Comparison of ENCODE assay signal across 37 mouse cellular contexts in the genomic region with DNA sequence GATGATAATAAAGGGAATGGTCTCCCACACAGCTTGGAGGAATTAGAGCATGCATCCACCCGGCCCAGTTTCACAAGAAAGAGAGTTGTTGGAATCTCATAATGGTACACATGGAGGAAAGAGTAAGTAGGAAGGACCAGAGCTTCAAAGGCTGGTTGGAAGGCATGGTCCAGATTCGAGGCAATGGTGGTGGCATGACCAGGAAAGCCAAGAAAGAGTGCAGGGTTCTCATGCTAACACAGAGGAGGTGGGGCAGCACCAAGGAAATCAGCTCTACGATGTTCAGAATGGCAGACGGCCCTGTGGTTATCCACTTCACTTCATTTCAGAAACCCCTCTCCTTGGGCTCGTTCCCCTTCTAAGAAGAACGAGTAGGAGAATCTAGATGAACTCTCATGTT. TPM values are rescaled to one million over a fixed set of nuclear protein-coding genes. Genes with fewer than 3 reads are reported as not detected.
"Had no signal": no experiment of that assay in that cellular context is flagged by ENCODE, and none has a peak within 500 bp of the region (broad histone marks: within the 10 kb centered on the region; RNA-seq: fewer than 3 reads in every experiment).

No protein-coding gene starts in this region.

- H3K4me2 ChIP-seq: limb, embryonic 12.5 days; limb, embryonic 13.5 days; limb, embryonic 15.5 days; liver, embryonic 11.5 days; liver, embryonic 12.5 days; liver, embryonic 13.5 days; liver, embryonic 15.5 days; lung, embryonic 14.5 days; lung, embryonic 15.5 days; midbrain, embryonic 11.5 days; midbrain, embryonic 12.5 days; midbrain, embryonic 13.5 days; midbrain, embryonic 15.5 days; neural tube, embryonic 12.5 days had no signal

- H3K27me3 ChIP-seq: limb, embryonic 12.5 days; limb, embryonic 13.5 days; limb, embryonic 15.5 days; liver, embryonic 12.5 days; liver, embryonic 13.5 days; liver, embryonic 15.5 days; lung, embryonic 15.5 days; megakaryocyte, embryonic 14.5 days; midbrain, embryonic 12.5 days; midbrain, embryonic 13.5 days; midbrain, embryonic 15.5 days; neural tube, embryonic 12.5 days had no signal

- ATAC-seq: liver, embryonic 12.5 days; liver, postnatal 0 days; lung, postnatal 0 days; midbrain, embryonic 13.5 days; midbrain, embryonic 15.5 days; midbrain, embryonic 16.5 days had no signal

- DNase-seq: left cerebral cortex, postnatal 4 days; liver; liver, embryonic 13.5 days; liver, postnatal 0 days; lung, adult 18-20 months; lung, adult 2 months; lung, embryonic 14.5 days; lung, postnatal 10 days; lung, postnatal 14 days; lung, postnatal 36 days; lung, postnatal 4 days; midbrain, embryonic 14.5 days had no signal

- H3K9me3 ChIP-seq: limb, embryonic 12.5 days; limb, embryonic 13.5 days; limb, embryonic 15.5 days; liver, embryonic 12.5 days; liver, embryonic 13.5 days; liver, embryonic 15.5 days; lung, embryonic 15.5 days; megakaryocyte, embryonic 14.5 days; midbrain, embryonic 10.5 days; midbrain, embryonic 12.5 days; midbrain, embryonic 13.5 days; midbrain, embryonic 15.5 days; neural tube, embryonic 12.5 days had no signal

- H3K36me3 ChIP-seq: limb, embryonic 12.5 days; limb, embryonic 13.5 days; limb, embryonic 15.5 days; liver, embryonic 12.5 days; liver, embryonic 13.5 days; liver, embryonic 15.5 days; lung, embryonic 15.5 days; midbrain, embryonic 10.5 days; midbrain, embryonic 12.5 days; midbrain, embryonic 13.5 days; midbrain, embryonic 15.5 days; neural tube, embryonic 12.5 days had no signal

- H3K9ac ChIP-seq: limb, embryonic 12.5 days; limb, embryonic 13.5 days; limb, embryonic 15.5 days; liver, embryonic 12.5 days; liver, embryonic 13.5 days; liver, embryonic 14.5 days; liver, embryonic 15.5 days; liver, postnatal 0 days; lung, embryonic 14.5 days; lung, embryonic 15.5 days; midbrain, embryonic 12.5 days; midbrain, embryonic 13.5 days; midbrain, embryonic 15.5 days; neural tube, embryonic 12.5 days had no signal

- H3K27ac ChIP-seq: limb, embryonic 12.5 days; limb, embryonic 13.5 days; limb, embryonic 15.5 days; liver, embryonic 12.5 days; liver, embryonic 13.5 days; liver, embryonic 14.5 days; liver, embryonic 15.5 days; lung, embryonic 15.5 days; macrophage; midbrain, embryonic 10.5 days; midbrain, embryonic 12.5 days; midbrain, embryonic 13.5 days; midbrain, embryonic 15.5 days; neural tube, embryonic 12.5 days had no signal

- H3K4me1 ChIP-seq: limb, embryonic 12.5 days; limb, embryonic 13.5 days; limb, embryonic 15.5 days; liver, embryonic 12.5 days; liver, embryonic 13.5 days; liver, embryonic 15.5 days; lung, embryonic 15.5 days; megakaryocyte, embryonic 14.5 days; midbrain, embryonic 10.5 days; midbrain, embryonic 12.5 days; midbrain, embryonic 13.5 days; midbrain, embryonic 15.5 days; neural tube, embryonic 12.5 days had no signal

- H3K4me3 ChIP-seq: limb, embryonic 12.5 days; limb, embryonic 13.5 days; limb, embryonic 15.5 days; liver, embryonic 12.5 days; liver, embryonic 13.5 days; liver, embryonic 15.5 days; lung, embryonic 15.5 days; megakaryocyte, embryonic 14.5 days; midbrain, embryonic 10.5 days; midbrain, embryonic 12.5 days; midbrain, embryonic 13.5 days; midbrain, embryonic 15.5 days; myocyte; neural tube, embryonic 12.5 days had no signal

RNA-seq across cellular contexts. Expression of gene Myh8, which starts 16.0 kb away (rescaled TPM):
- total RNA-seq: liver, adult 2 months; megakaryocyte progenitor cell, adult 5-6 weeks; megakaryocyte, adult 5-6 weeks; megakaryocyte-erythroid progenitor cell, adult 5-6 weeks; monocyte, adult 5-6 weeks had no signal
- polyA plus RNA-seq: liver, adult 2 months; liver, embryonic 11.5 days; macrophage; midbrain, embryonic 10.5 days; midbrain, embryonic 11.5 days had no signal

RNA-seq across cellular contexts. Expression of gene Myh4, which starts 23.1 kb away (rescaled TPM):
- total RNA-seq: megakaryocyte progenitor cell, adult 5-6 weeks; megakaryocyte, adult 5-6 weeks; megakaryocyte-erythroid progenitor cell, adult 5-6 weeks; monocyte, adult 5-6 weeks had no signal
- polyA plus RNA-seq: liver, adult 2 months; liver, embryonic 11.5 days; liver, embryonic 12.5 days; liver, embryonic 13.5 days; liver, embryonic 14.5 days; liver, postnatal 0 days; lung, embryonic 14.5 days; lung, embryonic 16.5 days; lung, postnatal 0 days; macrophage; midbrain, embryonic 10.5 days; midbrain, embryonic 11.5 days; midbrain, embryonic 13.5 days had no signal
